Mouse (Mus musculus) spleen, postnatal 10 days (tissue): ENCODE results near the gene Parp3.
A peak's percentile ranks its signal among the peaks of the same experiment; 100 is the strongest.

Experiments used
- DNase-seq, 2 experiments: peaks; one replicate each; pipeline ENCODE4 v3.0.0; 2021 to 2022; ENCODE audit warnings: low spot score in 2 of 2

Gene Parp3

DNA sequence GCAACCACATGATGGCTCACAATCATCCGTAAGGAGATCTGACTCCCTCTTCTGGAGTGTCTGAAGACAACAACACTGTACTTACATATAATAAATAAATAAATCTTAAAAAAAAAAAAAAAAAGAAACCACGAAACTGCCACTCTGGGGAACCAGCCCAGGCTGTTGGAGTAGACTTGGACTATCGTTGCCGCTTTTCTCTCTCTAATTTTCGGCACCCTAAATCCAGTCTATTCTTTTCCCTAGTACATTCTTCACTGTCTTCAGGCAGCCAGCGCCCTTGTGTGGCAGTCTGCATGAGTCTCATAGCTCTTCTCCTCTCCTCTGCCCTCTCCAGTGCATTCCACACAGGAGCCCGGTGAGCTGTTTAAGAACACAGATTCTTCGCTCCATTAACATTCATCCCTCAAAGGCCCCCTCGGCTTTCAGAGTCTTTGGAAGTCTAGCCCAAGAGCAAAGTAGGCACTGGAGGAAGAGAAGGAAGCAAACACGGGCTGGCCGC lies 48.0 kb downstream of the Parp3 start:
- no peak for DNase-seq

DNA sequence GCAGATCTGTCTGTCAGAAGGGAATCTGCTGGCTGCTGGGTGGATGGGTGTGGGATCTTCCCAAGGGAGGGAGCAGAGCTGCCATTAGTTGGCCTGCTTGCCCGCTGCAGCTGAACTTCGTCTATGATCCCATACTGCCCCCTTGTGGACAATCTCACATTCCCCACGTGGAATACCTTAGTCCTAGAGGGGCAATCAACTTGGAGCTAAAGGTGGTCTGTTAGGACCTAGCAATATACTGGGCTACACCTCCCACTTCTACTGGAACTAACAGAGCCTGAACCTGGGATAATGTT lies 54.9 kb downstream of the Parp3 start:
- DNase-seq, result peak; percentile 69 to 85

DNA sequence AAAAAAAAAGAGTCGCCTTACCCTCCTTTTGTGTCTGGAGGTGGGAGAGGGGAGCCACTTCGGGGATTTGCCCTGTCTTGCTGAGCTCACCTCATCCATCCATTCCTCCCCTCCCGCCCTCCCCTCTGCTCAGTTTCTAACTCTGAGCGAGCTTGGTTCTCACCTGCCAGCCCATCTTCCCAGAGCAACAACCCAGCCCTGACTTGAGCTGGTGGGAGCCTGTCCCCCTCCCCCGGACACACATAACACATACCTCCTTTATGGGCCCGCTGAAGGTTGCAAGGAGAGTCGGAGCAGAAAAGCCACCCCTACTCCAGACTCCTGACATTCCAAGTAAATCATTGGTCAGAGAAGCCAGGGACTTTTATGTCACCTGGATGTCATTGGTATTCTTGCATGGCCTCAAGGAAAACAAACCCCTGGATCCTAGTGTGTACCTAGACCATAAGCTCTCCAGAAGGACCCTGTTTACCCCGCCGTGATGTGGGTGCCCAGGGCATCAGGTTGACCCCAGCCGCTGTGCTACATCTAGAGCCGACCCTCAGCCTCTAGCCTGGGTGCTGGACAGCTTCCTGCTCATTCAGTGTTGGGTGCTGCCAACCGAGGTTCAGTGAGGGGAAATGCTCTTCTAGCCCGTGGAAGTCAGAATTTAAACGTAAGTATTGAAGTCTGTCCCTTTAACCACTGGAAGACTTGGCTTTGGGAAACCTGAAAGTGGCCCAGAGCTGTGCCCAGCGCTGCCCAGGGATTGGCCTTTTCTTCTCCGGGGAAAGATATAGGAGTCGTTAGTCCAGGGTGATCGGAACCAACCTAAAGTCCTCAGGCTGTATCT lies 55.5 kb downstream of the Parp3 start:
- DNase-seq, result no peak

DNA sequence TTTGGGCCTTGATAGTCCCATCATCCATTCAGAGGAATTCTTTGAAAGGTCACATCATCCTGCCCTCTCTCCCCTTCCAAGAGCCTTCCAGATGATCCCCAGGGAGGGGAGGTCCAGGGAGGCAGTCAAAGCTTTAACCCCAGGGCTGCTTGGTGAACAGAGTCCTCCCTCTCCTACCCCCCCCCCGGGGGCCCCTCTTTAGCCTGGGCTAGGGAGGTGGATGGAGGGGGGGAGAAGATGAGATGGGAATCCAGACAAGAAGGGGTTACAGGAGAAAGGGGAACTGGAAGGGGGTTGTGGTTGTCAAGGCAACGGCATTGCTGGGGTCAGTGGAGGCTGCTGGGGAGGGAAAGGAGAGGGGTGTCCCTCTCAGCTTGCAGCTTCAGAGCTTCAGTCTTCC lies 56.1 kb downstream of the Parp3 start:
- no peak for DNase-seq
